Mouse (Mus musculus): ENCODE data around the gene Arid1b.

- TF ChIP-seq CTCF (conservative IDR thresholded peaks at IDR 0.05 in 1 of 2, IDR thresholded peaks at IDR 0.05 in 1 of 2; ENCODE audit: low read depth in 2 of 2, low read length in 2 of 2) (no peak), E2F4 (IDR thresholded peaks at IDR 0.05; ENCODE audit: insufficient replicate concordance, low read depth, low read length) (no peak), ZC3H11A (IDR thresholded peaks at IDR 0.05; ENCODE audit: low read depth, low read length) (no peak), CHD1 (IDR thresholded peaks at IDR 0.05; ENCODE audit: low read depth, low read length) (no peak), HCFC1 (IDR thresholded peaks at IDR 0.05; ENCODE audit: low read depth, low read length) (no peak), USF1 (IDR thresholded peaks at IDR 0.05; ENCODE audit: low read depth, low read length) (no peak), MAFK (IDR thresholded peaks at IDR 0.05; ENCODE audit: insufficient replicate concordance, low read length) (no peak), ETS1 (conservative IDR thresholded peaks at IDR 0.05; ENCODE audit: low read depth, low read length) (no peak), TCF12 (IDR thresholded peaks at IDR 0.05; ENCODE audit: low read depth, low read length) (no peak), MXI1 (IDR thresholded peaks at IDR 0.05; ENCODE audit: low read depth, low read length) (no peak), EP300 (IDR thresholded peaks at IDR 0.05; ENCODE audit: low read length) (no peak)
These were observed 264.8 kb downstream of the Arid1b start for GRCm38 (mm10) chr17:5258978-5259377.

Measured in CH12.LX (cell line).